Mouse (Mus musculus): ENCODE results near the gene Ino80b. TPM values are rescaled to one million over a fixed set of nuclear protein-coding genes. Genes with fewer than 3 reads are reported as not detected.
"Not testable (repeated sequence)": the region's sequence is repeated elsewhere in the genome, so short reads cannot be mapped to it uniquely, and the experiment has no call there.

Ino80b gene
- polyA plus RNA-seq, 1 experiment = 26.4 TPM

- H3K4me1 ChIP-seq (ENCODE audit: control insufficient read depth) = peaks cover 30% of the 10 kb centered on the region
- H3K4me3 ChIP-seq (replicated peaks) = peak overlapping the region; percentile 39
- H3K36me3 ChIP-seq (ENCODE audit: control insufficient read depth) = no peaks in the 10 kb centered on the region
- TF ChIP-seq GATA1 (IDR thresholded peaks at IDR 0.05; ENCODE audit: low read length) (no peak), TAL1 (IDR thresholded peaks at IDR 0.05; ENCODE audit: low read length) (no peak)
- H3K9me3 ChIP-seq (ENCODE audit: control insufficient read depth, low read length) = peaks cover 7% of the 10 kb centered on the region; the same call in 1 of the 2 replicates
- peaks cover 50% of the 10 kb centered on the region for H3K27me3 ChIP-seq (ENCODE audit: control insufficient read depth)
Measured at GRCm38 (mm10) chr6:83161921-83162641, 36.9 kb upstream of the Ino80b start.

- peaks cover 55% of the 10 kb centered on the region for H3K27me3 ChIP-seq (ENCODE audit: control insufficient read depth)
- H3K4me3 ChIP-seq (replicated peaks) = no peak overlapping the region
- H3K4me1 ChIP-seq (ENCODE audit: control insufficient read depth) = peaks cover 28% of the 10 kb centered on the region
- TF ChIP-seq GATA1 (IDR thresholded peaks at IDR 0.05; ENCODE audit: low read length) (no peak), TAL1 (IDR thresholded peaks at IDR 0.05; ENCODE audit: low read length) (no peak)
- no peaks in the 10 kb centered on the region for H3K36me3 ChIP-seq (ENCODE audit: control insufficient read depth)
- H3K9me3 ChIP-seq (ENCODE audit: control insufficient read depth, low read length) = peaks cover 7% of the 10 kb centered on the region; the same call in 1 of the 2 replicates
Measured at GRCm38 (mm10) chr6:83161442-83161841, 36.2 kb upstream of the Ino80b start.

GRCm38 (mm10) chr6:83159456-83159855 lies 34.2 kb upstream of the Ino80b start:
- not testable (repeated sequence) for H3K36me3 ChIP-seq (ENCODE audit: control insufficient read depth); H3K9me3 ChIP-seq (ENCODE audit: control insufficient read depth, low read length); H3K4me3 ChIP-seq (replicated peaks)
- Histone ChIP-seq H3K27me3 (ENCODE audit: control insufficient read depth) (peaks cover 74% of the 10 kb centered on the region), H3K4me1 (ENCODE audit: control insufficient read depth) (peaks cover 26% of the 10 kb centered on the region)

- no peaks in the 10 kb centered on the region for H3K9me3 ChIP-seq (ENCODE audit: control insufficient read depth, low read length)
- H3K4me1 ChIP-seq (ENCODE audit: control insufficient read depth) = peaks cover 14% of the 10 kb centered on the region
- H3K36me3 ChIP-seq (ENCODE audit: control insufficient read depth) = peaks cover 3% of the 10 kb centered on the region; the same call in 1 of the 2 replicates
- H3K4me3 ChIP-seq (replicated peaks) = peak within 1 kb of the TSS; percentile 60
- TF ChIP-seq GATA1 (IDR thresholded peaks at IDR 0.05; ENCODE audit: low read length) = no peak
- TF ChIP-seq TAL1 (IDR thresholded peaks at IDR 0.05; ENCODE audit: low read length) = no peak
- H3K27me3 ChIP-seq (ENCODE audit: control insufficient read depth) = peaks cover 63% of the 10 kb centered on the region
Measured at GRCm38 (mm10) chr6:83156259-83156684, 31.0 kb upstream of the Ino80b start, which contains the start of the genes Wdr54 and 1700003E16Rik. TSS of gene Wdr54 (minus strand) at chr6:83156397. TSS of gene 1700003E16Rik (plus strand) at chr6:83156404.

GRCm38 (mm10) chr6:83155552-83156238 lies 30.5 kb upstream of the Ino80b start:
- Histone ChIP-seq H3K9me3 (ENCODE audit: control insufficient read depth, low read length) (no peaks in the 10 kb centered on the region), H3K36me3 (ENCODE audit: control insufficient read depth) (peaks cover 3% of the 10 kb centered on the region; the same call in 1 of the 2 replicates), H3K27me3 (ENCODE audit: control insufficient read depth) (peaks cover 57% of the 10 kb centered on the region), H3K4me1 (ENCODE audit: control insufficient read depth) (peaks cover 14% of the 10 kb centered on the region), H3K4me3 (replicated peaks) (peak overlapping the region; percentile 60)
- TF ChIP-seq GATA1 (IDR thresholded peaks at IDR 0.05; ENCODE audit: low read length) (no peak), TAL1 (IDR thresholded peaks at IDR 0.05; ENCODE audit: low read length) (no peak)

- Histone ChIP-seq H3K4me3 (replicated peaks) (no peak overlapping the region), H3K36me3 (ENCODE audit: control insufficient read depth) (peaks cover 7% of the 10 kb centered on the region; the same call in 1 of the 2 replicates), H3K9me3 (ENCODE audit: control insufficient read depth, low read length) (no peaks in the 10 kb centered on the region), H3K27me3 (ENCODE audit: control insufficient read depth) (peaks cover 47% of the 10 kb centered on the region), H3K4me1 (ENCODE audit: control insufficient read depth) (peaks cover 14% of the 10 kb centered on the region)
- no peak for TF ChIP-seq GATA1 (IDR thresholded peaks at IDR 0.05; ENCODE audit: low read length)
- no peak for TF ChIP-seq TAL1 (IDR thresholded peaks at IDR 0.05; ENCODE audit: low read length)
Measured at GRCm38 (mm10) chr6:83153485-83153884, 28.3 kb upstream of the Ino80b start.

GRCm38 (mm10) chr6:83153038-83153437 lies 27.8 kb upstream of the Ino80b start:
- peaks cover 14% of the 10 kb centered on the region for H3K4me1 ChIP-seq (ENCODE audit: control insufficient read depth)

GRCm38 (mm10) chr6:83151721-83152120 lies 26.5 kb upstream of the Ino80b start:
- Histone ChIP-seq H3K4me3 (replicated peaks) (no peak overlapping the region), H3K9me3 (ENCODE audit: control insufficient read depth, low read length) (no peaks in the 10 kb centered on the region), H3K4me1 (ENCODE audit: control insufficient read depth) (peaks cover 14% of the 10 kb centered on the region), H3K27me3 (ENCODE audit: control insufficient read depth) (peaks cover 43% of the 10 kb centered on the region), H3K36me3 (ENCODE audit: control insufficient read depth) (peaks cover 10% of the 10 kb centered on the region; the same call in 1 of the 2 replicates)
- no peak for TF ChIP-seq GATA1 (IDR thresholded peaks at IDR 0.05; ENCODE audit: low read length)
- no peak for TF ChIP-seq TAL1 (IDR thresholded peaks at IDR 0.05; ENCODE audit: low read length)

More at GRCm38 (mm10) chr6:83153038-83153437, 27.8 kb upstream of the Ino80b start:
- peaks cover 47% of the 10 kb centered on the region for H3K27me3 ChIP-seq (ENCODE audit: control insufficient read depth)
- TF ChIP-seq GATA1 (IDR thresholded peaks at IDR 0.05; ENCODE audit: low read length) (no peak), TAL1 (IDR thresholded peaks at IDR 0.05; ENCODE audit: low read length) (no peak)
- H3K4me3 ChIP-seq (replicated peaks) = no peak overlapping the region
- H3K9me3 ChIP-seq (ENCODE audit: control insufficient read depth, low read length) = no peaks in the 10 kb centered on the region
- H3K36me3 ChIP-seq (ENCODE audit: control insufficient read depth) = peaks cover 9% of the 10 kb centered on the region; the same call in 1 of the 2 replicates

GRCm38 (mm10) chr6:83147280-83147679 lies 22.0 kb upstream of the Ino80b start:
- Histone ChIP-seq H3K9me3 (ENCODE audit: control insufficient read depth, low read length) (no peaks in the 10 kb centered on the region), H3K36me3 (ENCODE audit: control insufficient read depth) (peaks cover 10% of the 10 kb centered on the region; the same call in 1 of the 2 replicates), H3K4me3 (replicated peaks) (no peak overlapping the region), H3K27me3 (ENCODE audit: control insufficient read depth) (peaks cover 22% of the 10 kb centered on the region), H3K4me1 (ENCODE audit: control insufficient read depth) (peaks cover 3% of the 10 kb centered on the region)
- TF ChIP-seq GATA1 (IDR thresholded peaks at IDR 0.05; ENCODE audit: low read length) (no peak), TAL1 (IDR thresholded peaks at IDR 0.05; ENCODE audit: low read length) (no peak)

Measured in erythroblast, embryonic 14.5 days (primary cell).